Mouse (Mus musculus): Measurements from ENCODE around the gene Bckdha. TPM values are rescaled to one million over a fixed set of nuclear protein-coding genes. Genes with fewer than 3 reads are reported as not detected.

Gene Bckdha
- polyA plus RNA-seq, 1 experiment from 2014 or later: 49.0 TPM

- Histone ChIP-seq H3K4me2 (no peak overlapping the region), H3K4me1 (no peaks in the 10 kb centered on the region), H3K4me3 (no peak overlapping the region), H3K36me3 (ENCODE audit: poor library complexity, severe bottlenecking) (no peaks in the 10 kb centered on the region), H3K27me3 (no peaks in the 10 kb centered on the region), H3K27ac (no peak overlapping the region), H3K9me3 (replicated peaks) (no peaks in the 10 kb centered on the region), H3K9ac (no peak overlapping the region)
- no peak for ATAC-seq
- WGBS: 83% methylated on average over 2 of the region's 2 CpGs
Observed at GRCm38 (mm10) chr7:25591226-25591625, 67.6 kb downstream of the Bckdha start.

GRCm38 (mm10) chr7:25585351-25586204 lies 73.2 kb downstream of the Bckdha start:
- no peaks in the 10 kb centered on the region for H3K36me3 ChIP-seq (ENCODE audit: poor library complexity, severe bottlenecking)
- no peaks in the 10 kb centered on the region for H3K9me3 ChIP-seq (replicated peaks)
- H3K4me2 ChIP-seq: no peak overlapping the region
- H3K9ac ChIP-seq: no peak overlapping the region
- no peak overlapping the region for H3K4me3 ChIP-seq
- no peak overlapping the region for H3K27ac ChIP-seq
- ATAC-seq: no peak
- WGBS: 79% methylated on average over 9 of the region's 9 CpGs
- H3K27me3 ChIP-seq: no peaks in the 10 kb centered on the region
- no peaks in the 10 kb centered on the region for H3K4me1 ChIP-seq

GRCm38 (mm10) chr7:25584651-25585050 lies 74.1 kb downstream of the Bckdha start:
- no peak overlapping the region for H3K4me2 ChIP-seq
- H3K27me3 ChIP-seq: no peaks in the 10 kb centered on the region
- H3K27ac ChIP-seq: no peak overlapping the region
- no peaks in the 10 kb centered on the region for H3K36me3 ChIP-seq (ENCODE audit: poor library complexity, severe bottlenecking)
- no peaks in the 10 kb centered on the region for H3K4me1 ChIP-seq
- 90% methylated on average over 5 of the region's 5 CpGs for WGBS
- no peak overlapping the region for H3K4me3 ChIP-seq
- H3K9ac ChIP-seq: no peak overlapping the region
- no peaks in the 10 kb centered on the region for H3K9me3 ChIP-seq (replicated peaks)
- no peak for ATAC-seq

- WGBS: 89% methylated on average over 15 of the region's 15 CpGs
- H3K9ac ChIP-seq: no peak overlapping the region
- no peak for ATAC-seq
Observed at GRCm38 (mm10) chr7:25582301-25582810, 76.4 kb downstream of the Bckdha start.

More at GRCm38 (mm10) chr7:25582301-25582810, 76.4 kb downstream of the Bckdha start:
- H3K36me3 ChIP-seq (ENCODE audit: poor library complexity, severe bottlenecking): no peaks in the 10 kb centered on the region
- H3K4me1 ChIP-seq: no peaks in the 10 kb centered on the region
- no peaks in the 10 kb centered on the region for H3K27me3 ChIP-seq
- no peak overlapping the region for H3K4me3 ChIP-seq
- H3K27ac ChIP-seq: no peak overlapping the region
- no peaks in the 10 kb centered on the region for H3K9me3 ChIP-seq (replicated peaks)
- H3K4me2 ChIP-seq: no peak overlapping the region

Other genes starting within 250 kb of the Bckdha start
- gene Cxcl17, start 246.1 kb downstream of the Bckdha start, polyA plus RNA-seq (2015; fragmentation: Nextera tagmentation; extraction: Ambion mirVana): 0.40 and 0.45 TPM in 2 replicates
- 0.39 and 0.49 TPM in 2 replicates for gene Ceacam1, start 181.4 kb downstream of the Bckdha start, polyA plus RNA-seq (2015; fragmentation: Nextera tagmentation; extraction: Ambion mirVana)
- gene Ceacam2, start 119.1 kb downstream of the Bckdha start, polyA plus RNA-seq (2015; fragmentation: Nextera tagmentation; extraction: Ambion mirVana): 0.14 and 0.15 TPM in 2 replicates
- not detected in 2 replicates for gene Erich4, start 43.1 kb downstream of the Bckdha start, polyA plus RNA-seq (2015; fragmentation: Nextera tagmentation; extraction: Ambion mirVana)
- 25.6 and 27.4 TPM in 2 replicates for gene Dmac2, start 39.6 kb downstream of the Bckdha start, polyA plus RNA-seq (2015; fragmentation: Nextera tagmentation; extraction: Ambion mirVana)
- gene B3gnt8, start 32.3 kb downstream of the Bckdha start, polyA plus RNA-seq (2015; fragmentation: Nextera tagmentation; extraction: Ambion mirVana): 0.67 and 0.69 TPM in 2 replicates
- 54.0 and 55.2 TPM in 2 replicates for gene Exosc5, start 183 bp upstream of the Bckdha start, polyA plus RNA-seq (2015; fragmentation: Nextera tagmentation; extraction: Ambion mirVana)
- gene Tmem91, start 16.2 kb upstream of the Bckdha start, polyA plus RNA-seq (2015; fragmentation: Nextera tagmentation; extraction: Ambion mirVana): 5.2 and 7.5 TPM in 2 replicates
- gene B9d2, start 21.8 kb upstream of the Bckdha start, polyA plus RNA-seq (2015; fragmentation: Nextera tagmentation; extraction: Ambion mirVana): 40.2 and 48.4 TPM in 2 replicates
- 0.34 and 0.52 TPM in 2 replicates for gene Tgfb1, start 28.0 kb upstream of the Bckdha start, polyA plus RNA-seq (2015; fragmentation: Nextera tagmentation; extraction: Ambion mirVana)
- 26.4 and 27.9 TPM in 2 replicates for gene Ccdc97, start 60.1 kb upstream of the Bckdha start, polyA plus RNA-seq (2015; fragmentation: Nextera tagmentation; extraction: Ambion mirVana)
- 60.8 and 65.0 TPM in 2 replicates for gene Hnrnpul1, start 95.8 kb upstream of the Bckdha start, polyA plus RNA-seq (2015; fragmentation: Nextera tagmentation; extraction: Ambion mirVana)
- 18.1 and 19.4 TPM in 2 replicates for gene Axl, start 129.7 kb upstream of the Bckdha start, polyA plus RNA-seq (2015; fragmentation: Nextera tagmentation; extraction: Ambion mirVana)
- gene Cyp2s1, start 157.9 kb upstream of the Bckdha start, polyA plus RNA-seq (2015; fragmentation: Nextera tagmentation; extraction: Ambion mirVana): 0.49 and 0.78 TPM in 2 replicates
- not detected in 2 replicates for gene Cyp2b10, start 238.6 kb upstream of the Bckdha start, polyA plus RNA-seq (2015; fragmentation: Nextera tagmentation; extraction: Ambion mirVana)